Mouse (Mus musculus) kidney, embryonic 16.5 days (tissue): ENCODE measurements around the gene Clcn1. TPM values are rescaled to one million over a fixed set of nuclear protein-coding genes. Genes with fewer than 3 reads are reported as not detected.

Source experiments
- ATAC-seq: fragments of 200-750 bp; cut with Nextera tagmentation; 2 replicates; pipeline ENCODE4 v1.8.0; 2017; ENCODE audit warnings: moderate TSS enrichment; ENCODE audit not compliant: low FRiP score, low TSS enrichment
- H3K27ac ChIP-seq: fragments of 300-500 bp; sonication (generic); 2 replicates; pipeline ENCODE4 v1.5.1; 2014; ENCODE audit warnings: low read length
- H3K27me3 ChIP-seq: fragments of 300-500 bp; sonication (generic); 2 replicates; pipeline ENCODE4 v1.6.1; 2014; ENCODE audit warnings: low read length, control low read depth, mixed read lengths; ENCODE audit not compliant: insufficient read depth
- H3K36me3 ChIP-seq: fragments of 300-500 bp; sonication (generic); 2 replicates; pipeline ENCODE4 v1.6.1; 2014; ENCODE audit warnings: low read length, control low read depth, mixed read lengths; ENCODE audit not compliant: insufficient read depth
- H3K4me1 ChIP-seq: fragments of 300-500 bp; sonication (generic); 2 replicates; pipeline ENCODE4 v1.6.1; 2014; ENCODE audit warnings: low read length, control low read depth, mixed read lengths; ENCODE audit not compliant: insufficient read depth
- H3K4me2 ChIP-seq: fragments of 300-500 bp; sonication (generic); replicated peaks from 2 replicates; pipeline ENCODE4 v1.6.1; 2014; ENCODE audit warnings: low read depth, low read length
- H3K4me3 ChIP-seq: fragments of 300-500 bp; sonication (generic); 2 replicates; pipeline ENCODE4 v1.5.1; 2014; ENCODE audit warnings: mild to moderate bottlenecking, low read length
- H3K9ac ChIP-seq: fragments of 300-500 bp; sonication (generic); replicated peaks from 2 replicates; pipeline ENCODE4 v1.6.1; 2014; ENCODE audit warnings: low read length
- H3K9me3 ChIP-seq: fragments of 300-500 bp; sonication (generic); 2 replicates; pipeline ENCODE4 v1.6.1; 2016; ENCODE audit warnings: low read length, control low read depth
- WGBS: fragments of 180-500 bp; shearing (Covaris S2); extraction: QIAGEN DNeasy Blood & Tissue Kit; methylation state at CpG from one replicate; pipeline ENCODE4 v1.1.7; 2014; 5-methylcytosine and 5-hydroxymethylcytosine counted together
- polyA plus RNA-seq: library from polyadenylated mRNA; unstranded; fragments of >200 nt; fragmentation: Nextera tagmentation; extraction: Ambion mirVana; gene quantifications from 2 replicates; pipeline ENCODE4 v1.2.1, GENCODE M21; 2015

Gene Clcn1
- 0.17 and 0.29 TPM in 2 replicates for polyA plus RNA-seq

GRCm38 (mm10) chr6:42286448-42286847 is at the start of gene Clcn1:
Clcn1 (plus strand) TSS chr6:42286685.
- Histone ChIP-seq H3K9ac (no peak within 1 kb of the TSS), H3K27me3 (no peaks in the 10 kb centered on the region)

GRCm38 (mm10) chr6:42237276-42237805 is 49.1 kb upstream of the Clcn1 start:
- no peaks in the 10 kb centered on the region for H3K36me3 ChIP-seq
- no peak overlapping the region for H3K4me3 ChIP-seq
- ATAC-seq = no peak
- H3K27me3 ChIP-seq = no peaks in the 10 kb centered on the region
- 72% methylated on average over 6 of the region's 6 CpGs for WGBS
- H3K9ac ChIP-seq = no peak overlapping the region
- H3K9me3 ChIP-seq = no peaks in the 10 kb centered on the region
- no peak overlapping the region for H3K27ac ChIP-seq
- no peak overlapping the region for H3K4me2 ChIP-seq
- no peaks in the 10 kb centered on the region for H3K4me1 ChIP-seq

More at GRCm38 (mm10) chr6:42286448-42286847, at the start of gene Clcn1:
- ATAC-seq = no peak; the same call in 1 of the 2 replicates
- Histone ChIP-seq H3K4me3 (no peak within 1 kb of the TSS), H3K36me3 (peaks cover 13% of the 10 kb centered on the region; the same call in 1 of the 2 replicates), H3K4me2 (no peak within 1 kb of the TSS), H3K4me1 (no peaks in the 10 kb centered on the region), H3K9me3 (no peaks in the 10 kb centered on the region), H3K27ac (no peak within 1 kb of the TSS)
- WGBS = 66% methylated on average over 4 of the region's 5 CpGs

DNA sequence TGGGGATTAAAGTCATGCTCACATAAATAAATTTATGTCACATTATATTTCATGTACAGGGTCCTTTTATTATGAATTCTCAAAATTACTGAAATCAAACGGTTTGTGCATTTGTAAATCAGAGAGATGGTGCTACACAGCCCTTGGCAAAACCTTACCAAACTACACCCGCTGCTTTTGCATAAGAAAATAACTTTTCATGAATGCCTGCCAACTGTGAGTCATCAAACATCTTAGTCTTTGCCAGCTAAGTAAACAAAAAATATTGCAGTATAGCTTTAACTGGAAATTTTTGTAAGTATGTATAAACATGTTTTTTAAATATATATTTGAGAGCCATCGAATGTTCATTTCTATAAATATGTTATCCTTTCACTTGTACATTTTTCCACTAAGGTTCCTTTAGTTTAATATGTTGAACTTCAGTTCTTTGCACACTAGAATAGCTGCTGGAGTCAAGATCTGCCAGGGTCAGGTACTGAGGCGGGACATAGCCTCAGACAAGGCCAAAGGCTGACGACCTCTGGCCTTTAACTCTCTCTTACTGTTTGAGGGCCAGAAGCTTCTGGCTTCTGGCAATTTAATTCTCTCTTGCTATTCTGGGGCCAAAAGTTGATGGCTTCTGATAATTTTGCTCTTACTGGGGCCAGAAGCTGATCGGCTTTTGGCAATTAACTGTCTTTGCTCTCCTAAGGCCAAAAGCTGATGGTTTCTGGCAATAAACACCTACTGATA is 45.0 kb upstream of the Clcn1 start:
- Histone ChIP-seq H3K4me1 (no peaks in the 10 kb centered on the region), H3K27me3 (no peaks in the 10 kb centered on the region), H3K9me3 (no peaks in the 10 kb centered on the region), H3K36me3 (no peaks in the 10 kb centered on the region), H3K4me2 (no peak overlapping the region), H3K27ac (no peak overlapping the region), H3K4me3 (no peak overlapping the region), H3K9ac (no peak overlapping the region)
- WGBS = 75% methylated on average over 6 of the region's 6 CpGs
- ATAC-seq = no peak

DNA sequence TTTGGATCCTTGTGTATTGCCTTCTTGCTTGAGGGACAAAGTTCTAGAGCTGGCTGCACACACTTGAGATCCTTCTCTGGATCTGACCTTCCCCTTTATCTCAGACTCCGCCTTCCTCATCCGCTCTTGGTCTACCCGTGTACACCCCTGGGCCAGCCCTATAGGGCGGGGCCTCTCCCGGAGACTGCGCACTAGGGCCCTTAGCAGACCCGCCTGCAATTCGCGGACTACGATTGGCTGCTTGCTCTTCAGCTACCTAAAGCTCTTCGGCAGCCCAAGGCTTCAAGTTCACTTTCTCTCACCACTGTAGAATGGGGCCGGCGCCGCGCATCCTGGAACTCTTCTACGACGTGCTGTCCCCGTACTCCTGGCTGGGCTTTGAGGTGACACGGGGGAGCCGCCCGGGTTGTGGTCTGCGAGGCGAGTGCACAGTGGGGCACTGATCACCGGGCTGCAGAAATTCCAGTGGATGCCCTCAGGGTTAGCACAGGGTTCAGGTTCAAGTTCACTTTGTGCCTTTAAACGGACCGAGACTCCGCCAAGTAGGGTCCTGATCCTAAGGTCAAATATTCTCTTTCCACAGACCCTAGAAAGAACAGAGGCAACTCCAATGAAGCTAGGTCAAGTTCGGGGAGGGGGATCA is 40.7 kb upstream of the Clcn1 start, which contains the start of gene Gstk1:
Gene Gstk1 (plus strand): TSS at position 225 of the 643 bp plus-strand sequence.
- H3K9ac ChIP-seq = peak within 1 kb of the TSS; percentile 51
- no peaks in the 10 kb centered on the region for H3K4me1 ChIP-seq
- peak within 1 kb of the TSS; percentile 58 for H3K4me2 ChIP-seq
- H3K9me3 ChIP-seq = no peaks in the 10 kb centered on the region
- peak; percentile 100 for ATAC-seq
- 2% methylated on average over 28 of the region's 28 CpGs for WGBS
- H3K4me3 ChIP-seq = peak within 1 kb of the TSS; percentile 48
- H3K27me3 ChIP-seq = no peaks in the 10 kb centered on the region
- H3K36me3 ChIP-seq = no peaks in the 10 kb centered on the region
- no peak within 1 kb of the TSS for H3K27ac ChIP-seq

DNA sequence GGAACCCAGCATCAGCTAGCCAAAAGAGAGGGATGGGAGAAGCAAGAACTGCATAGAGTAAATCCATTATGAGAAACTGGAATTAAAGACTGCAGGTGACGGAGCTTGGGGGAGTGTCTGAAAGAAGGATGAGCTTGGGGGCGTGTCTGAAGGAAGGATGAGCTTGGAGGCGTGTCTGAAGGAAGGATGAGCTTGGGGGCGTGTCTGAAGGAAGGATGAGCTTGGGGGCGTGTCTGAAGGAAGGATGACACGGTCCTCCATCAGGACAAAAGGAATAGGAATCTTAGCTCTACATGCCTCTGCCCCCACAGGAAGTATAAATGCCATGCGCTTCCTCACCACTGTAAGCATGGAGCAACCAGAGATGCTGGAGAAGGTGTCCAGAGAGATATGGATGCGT is 39.3 kb upstream of the Clcn1 start:
- H3K36me3 ChIP-seq = no peaks in the 10 kb centered on the region
- no peaks in the 10 kb centered on the region for H3K9me3 ChIP-seq
- no peak for ATAC-seq
- no peak overlapping the region for H3K9ac ChIP-seq
- WGBS = 9% methylated on average over 8 of the region's 8 CpGs
- peak overlapping the region; percentile 24 for H3K4me3 ChIP-seq
- H3K4me1 ChIP-seq = no peaks in the 10 kb centered on the region
- peak overlapping the region; percentile 28 for H3K4me2 ChIP-seq
- H3K27me3 ChIP-seq = no peaks in the 10 kb centered on the region
- H3K27ac ChIP-seq = no peak overlapping the region

- Histone ChIP-seq H3K27me3 (no peaks in the 10 kb centered on the region), H3K36me3 (no peaks in the 10 kb centered on the region), H3K27ac (no peak overlapping the region), H3K9ac (no peak overlapping the region), H3K4me1 (no peaks in the 10 kb centered on the region), H3K9me3 (no peaks in the 10 kb centered on the region), H3K4me2 (peak overlapping the region; percentile 28; the same call in 1 of the 2 replicates), H3K4me3 (peak overlapping the region; percentile 24; the same call in 1 of the 2 replicates)
- no peak for ATAC-seq
- WGBS = 100% methylated on average over 1 of the region's 1 CpGs
Measured at GRCm38 (mm10) chr6:42247981-42248380, 38.5 kb upstream of the Clcn1 start.

- Histone ChIP-seq H3K36me3 (no peaks in the 10 kb centered on the region), H3K4me3 (no peak overlapping the region), H3K27me3 (no peaks in the 10 kb centered on the region), H3K9ac (no peak overlapping the region), H3K27ac (no peak overlapping the region), H3K4me2 (no peak overlapping the region), H3K4me1 (no peaks in the 10 kb centered on the region), H3K9me3 (no peaks in the 10 kb centered on the region)
- ATAC-seq = no peak
- 93% methylated on average over 4 of the region's 4 CpGs for WGBS
Measured at GRCm38 (mm10) chr6:42251791-42252190, 34.7 kb upstream of the Clcn1 start.

DNA sequence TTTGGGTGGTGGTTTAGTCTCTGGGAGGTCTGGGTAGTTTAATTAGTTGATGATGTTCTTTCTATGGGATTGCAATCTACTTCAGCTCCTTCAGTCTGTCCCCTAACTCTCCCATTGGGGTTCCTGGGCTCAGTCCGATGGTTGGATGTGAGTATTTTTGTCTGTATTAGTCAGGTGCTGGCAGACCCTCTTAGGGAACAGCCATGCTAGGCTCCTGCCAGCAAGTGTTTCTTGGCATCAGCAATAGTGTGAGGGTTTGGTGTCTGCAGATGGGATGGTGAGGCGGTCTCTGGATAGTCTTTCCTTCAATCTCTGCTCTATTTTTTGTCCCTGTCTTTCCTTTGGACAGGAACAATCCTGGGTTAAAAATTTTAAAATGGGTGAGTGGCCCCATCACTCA is 33.4 kb upstream of the Clcn1 start:
- no peaks in the 10 kb centered on the region for H3K9me3 ChIP-seq
- H3K36me3 ChIP-seq = no peaks in the 10 kb centered on the region
- 0 out of 2 replicates have a peak, but pooled peaks cover 3% of the 10 kb centered on the region for H3K4me1 ChIP-seq
- no peaks in the 10 kb centered on the region for H3K27me3 ChIP-seq
- no peak overlapping the region for H3K4me2 ChIP-seq
- WGBS = 91% methylated on average over 2 of the region's 2 CpGs
- no peak overlapping the region for H3K27ac ChIP-seq
- no peak overlapping the region for H3K9ac ChIP-seq
- ATAC-seq = no peak
- no peak overlapping the region for H3K4me3 ChIP-seq

DNA sequence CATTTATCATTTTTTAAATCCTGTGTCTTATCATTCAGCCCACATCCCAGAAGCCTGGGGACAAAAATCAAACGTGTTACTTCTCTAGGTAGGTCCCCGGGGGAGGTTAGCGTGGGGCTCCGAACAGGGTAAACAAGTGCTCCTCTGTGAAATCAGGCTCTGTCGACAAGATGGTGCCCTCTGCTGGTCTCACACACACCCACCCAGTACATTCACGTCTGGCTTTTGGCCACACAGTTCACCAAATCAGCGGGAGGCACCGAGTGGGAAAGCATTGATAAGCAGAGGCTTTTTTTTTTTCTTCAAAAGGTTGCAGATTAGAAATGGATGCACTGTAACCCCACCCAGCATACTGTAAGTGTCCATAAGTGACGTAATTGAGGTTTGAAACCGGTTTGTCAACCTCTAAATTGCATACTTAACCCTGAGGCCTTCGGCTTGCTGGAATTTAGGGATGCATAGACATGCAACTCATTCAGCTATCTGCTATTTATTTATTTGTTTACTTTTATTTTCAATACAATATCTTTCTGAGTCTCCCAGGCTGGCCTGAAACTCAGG is 29.1 kb upstream of the Clcn1 start:
- Histone ChIP-seq H3K9me3 (no peaks in the 10 kb centered on the region), H3K27ac (no peak overlapping the region), H3K9ac (no peak overlapping the region), H3K36me3 (no peaks in the 10 kb centered on the region), H3K4me2 (peak overlapping the region; percentile 18; the same call in 1 of the 2 replicates), H3K27me3 (no peaks in the 10 kb centered on the region), H3K4me1 (0 out of 2 replicates have a peak, but pooled peaks cover 3% of the 10 kb centered on the region), H3K4me3 (no peak overlapping the region)
- WGBS = 16% methylated on average over 11 of the region's 11 CpGs
- peak; percentile 68; the same call in 1 of the 2 replicates for ATAC-seq
